Mouse (Mus musculus) B cell, adult (primary cell): ENCODE results near the gene Lgals3. TPM values are rescaled to one million over a fixed set of nuclear protein-coding genes. Genes with fewer than 3 reads are reported as not detected.

Source experiments
- total RNA-seq: library from RNA; stranded (reverse); gene quantifications from 4 replicates; pipeline ENCODE4 v1.2.4, GENCODE M21; 2023; ENCODE audit not compliant: inconsistent age

Lgals3 gene
- total RNA-seq, result 3.1 to 5.9 TPM (median 3.8 TPM) in 4 replicates

DNA sequence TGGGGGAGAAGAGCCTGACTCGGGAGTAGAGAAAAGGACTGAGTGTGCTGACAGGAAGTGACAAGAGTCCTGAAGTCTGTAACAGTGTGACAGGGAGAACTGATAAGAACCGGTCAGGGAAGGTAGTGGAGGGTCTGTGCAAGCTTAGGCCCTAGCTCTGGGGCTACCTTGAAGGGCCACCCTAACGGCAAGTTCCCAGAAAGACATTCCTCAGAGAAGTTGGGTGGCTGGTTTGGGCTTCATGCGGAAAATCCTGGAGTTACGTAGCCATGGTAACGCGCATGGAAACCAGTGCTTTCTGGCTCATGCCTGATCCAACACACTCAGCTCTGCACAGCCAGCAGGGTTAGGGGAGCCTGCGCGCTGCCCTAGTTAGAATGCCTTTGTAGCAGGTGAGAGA, at the start of gene Lgals3:
Gene Lgals3, plus strand, starts transcription at position 291 of the 400 bp plus-strand sequence.

DNA sequence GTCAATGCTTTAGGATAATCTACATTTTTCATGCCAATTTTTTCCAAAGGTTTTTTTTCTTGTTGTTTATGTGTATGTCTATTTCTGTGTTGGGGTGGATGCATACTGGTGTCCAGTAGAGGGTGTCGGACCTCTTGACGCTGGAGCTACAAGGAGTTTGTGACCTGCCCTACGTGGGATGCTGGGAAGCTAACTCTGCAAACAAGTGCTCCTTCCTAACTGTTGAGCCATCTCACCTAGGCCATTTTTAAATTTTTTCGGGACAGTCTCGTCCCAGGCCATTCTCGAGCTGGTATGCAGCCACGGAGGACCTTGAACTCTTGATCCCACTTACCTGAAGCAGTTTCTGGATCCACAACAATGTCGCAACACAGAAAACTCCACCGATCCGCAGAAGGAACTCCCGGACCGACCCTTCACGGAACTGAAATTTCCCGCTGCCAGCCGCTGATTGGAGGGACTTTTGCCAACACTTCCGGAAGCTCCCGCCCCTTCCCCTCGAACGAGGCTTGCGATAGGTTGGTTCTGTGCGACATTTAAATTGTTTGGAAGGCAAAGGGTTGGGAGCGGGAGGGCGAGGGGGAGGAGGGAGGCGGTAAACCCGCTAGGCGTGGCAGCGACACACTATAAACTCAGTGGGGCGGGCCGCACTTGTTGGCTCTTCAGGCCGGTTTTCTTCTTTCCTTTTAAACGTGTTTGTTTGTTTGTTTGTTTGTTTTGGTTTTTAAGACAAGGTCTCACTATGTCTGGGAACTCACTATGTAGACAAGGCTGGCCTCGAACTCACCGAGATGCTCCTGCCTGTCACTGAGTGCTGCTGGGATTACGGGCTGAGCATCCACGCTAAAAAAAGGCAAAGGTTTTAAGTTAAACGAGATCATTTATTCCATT, 50.5 kb downstream of the Lgals3 start, which contains the start of gene Dlgap5:
Gene Dlgap5, minus strand, starts transcription at position 633 of the 891 bp plus-strand sequence.

Other genes with a start within 250 kb of the Lgals3 start
- gene Gch1, start 178.3 kb upstream of the Lgals3 start, total RNA-seq, result 71.3 to 85.2 TPM (median 78.8 TPM) in 4 replicates
- 21.0 to 35.2 TPM (median 23.7 TPM) in 4 replicates for gene Wdhd1, start 90.9 kb upstream of the Lgals3 start, total RNA-seq
- 28.4 to 33.3 TPM (median 30.3 TPM) in 4 replicates for gene Socs4, start 90.8 kb upstream of the Lgals3 start, total RNA-seq
- 139 to 165 TPM (median 157 TPM) in 4 replicates for gene Mapk1ip1l, start 69.5 kb upstream of the Lgals3 start, total RNA-seq
- gene Dlgap5, start 50.7 kb downstream of the Lgals3 start, total RNA-seq, result 5.9 to 10.2 TPM (median 7.4 TPM) in 4 replicates
- 13.6 to 19.2 TPM (median 16.5 TPM) in 4 replicates for gene Fbxo34, start 82.7 kb downstream of the Lgals3 start, total RNA-seq
- 22.1 to 36.5 TPM (median 28.3 TPM) in 4 replicates for gene Atg14, start 202.9 kb downstream of the Lgals3 start, total RNA-seq